Mouse (Mus musculus) activated CD4-positive, CD25-positive, alpha-beta regulatory T cell, adult 4 months (primary cell): Measurements from ENCODE around the gene Robo2. TPM values are rescaled to one million over a fixed set of nuclear protein-coding genes. Genes with fewer than 3 reads are reported as not detected.
"Not testable (repeated sequence)": the region's sequence is repeated elsewhere in the genome, so short reads cannot be mapped to it uniquely, and the experiment has no call there.

ENCODE experiments used
- ATAC-seq: one replicate; pipeline ENCODE4 v1.8.0; 2017
- polyA plus RNA-seq, 2 experiments: library from polyadenylated mRNA; unstranded; fragments of 100-300 nt; shearing (Covaris generic); gene quantifications; one replicate each; pipeline ENCODE4 v1.2.1; 2017

Robo2 gene
- polyA plus RNA-seq, 2 experiments from 2014 or later = 0.15 to 0.86 TPM

GRCm38 (mm10) chr16:74061951-74062350 is 349.7 kb downstream of the Robo2 start:
- no peak for ATAC-seq

- ATAC-seq = no peak
These were observed 350.1 kb downstream of the Robo2 start for GRCm38 (mm10) chr16:74061479-74061878.

GRCm38 (mm10) chr16:74056886-74057285 is 354.7 kb downstream of the Robo2 start:
- no peak for ATAC-seq

GRCm38 (mm10) chr16:74056210-74056609 is 355.4 kb downstream of the Robo2 start:
- no peak for ATAC-seq

GRCm38 (mm10) chr16:74055061-74055751 is 356.4 kb downstream of the Robo2 start:
- ATAC-seq = no peak

GRCm38 (mm10) chr16:74049467-74049866 is 362.2 kb downstream of the Robo2 start:
- ATAC-seq = no peak

GRCm38 (mm10) chr16:74048980-74049379 is 362.6 kb downstream of the Robo2 start:
- ATAC-seq = no peak

GRCm38 (mm10) chr16:74047232-74047631 is 364.4 kb downstream of the Robo2 start:
- no peak for ATAC-seq

- ATAC-seq = not testable (repeated sequence)
These were observed 370.8 kb downstream of the Robo2 start for GRCm38 (mm10) chr16:74040797-74041196.

- ATAC-seq = no peak
These were observed 383.8 kb downstream of the Robo2 start for GRCm38 (mm10) chr16:74027822-74028221.

- ATAC-seq = no peak
These were observed 389.2 kb downstream of the Robo2 start for GRCm38 (mm10) chr16:74022281-74022978.

- ATAC-seq = no peak
These were observed 405.9 kb downstream of the Robo2 start for GRCm38 (mm10) chr16:74005767-74006166.

GRCm38 (mm10) chr16:74001331-74001730 is 410.3 kb downstream of the Robo2 start:
- ATAC-seq = no peak

- no peak for ATAC-seq
These were observed 420.4 kb downstream of the Robo2 start for GRCm38 (mm10) chr16:73991212-73991611.

GRCm38 (mm10) chr16:73969573-73969972 is 442.1 kb downstream of the Robo2 start:
- ATAC-seq = no peak

GRCm38 (mm10) chr16:73964366-73964926 is 447.2 kb downstream of the Robo2 start:
- ATAC-seq = no peak

GRCm38 (mm10) chr16:73959479-73959970 is 452.1 kb downstream of the Robo2 start:
- no peak for ATAC-seq

- ATAC-seq = no peak
These were observed 453.1 kb downstream of the Robo2 start for GRCm38 (mm10) chr16:73958524-73958846.

- no peak for ATAC-seq
These were observed 453.7 kb downstream of the Robo2 start for GRCm38 (mm10) chr16:73957675-73958523.

GRCm38 (mm10) chr16:73946171-73946570 is 465.5 kb downstream of the Robo2 start:
- no peak for ATAC-seq

GRCm38 (mm10) chr16:73940211-73940541 is 471.4 kb downstream of the Robo2 start:
- no peak for ATAC-seq

- ATAC-seq = no peak
These were observed 472.0 kb downstream of the Robo2 start for GRCm38 (mm10) chr16:73939423-73940210.
